Mouse (Mus musculus) stomach, postnatal 0 days (tissue): ENCODE results near the gene Car5a. TPM values are rescaled to one million over a fixed set of nuclear protein-coding genes. Genes with fewer than 3 reads are reported as not detected.
A peak's percentile ranks its signal among the peaks of the same experiment; 100 is the strongest.

Experiments
- ATAC-seq: fragments of 200-750 bp; cut with Nextera tagmentation; 2 replicates; pipeline ENCODE4 v1.8.0; 2017; ENCODE audit not compliant: low FRiP score, low TSS enrichment
- DNase-seq: peaks from one replicate; pipeline ENCODE4 v3.0.0-alpha.2; 2016; ENCODE audit warnings: low spot score
- H3K27ac ChIP-seq: fragments of 300-500 bp; sonication (generic); replicated peaks from 2 replicates; pipeline ENCODE4 v1.5.1; 2014; ENCODE audit warnings: mild to moderate bottlenecking, control low read depth
- H3K27me3 ChIP-seq: fragments of 300-500 bp; sonication (generic); 2 replicates; pipeline ENCODE4 v1.6.1; 2014; ENCODE audit warnings: low read length; ENCODE audit not compliant: control insufficient read depth, insufficient read depth
- H3K36me3 ChIP-seq: fragments of 300-500 bp; sonication (generic); 2 replicates; pipeline ENCODE4 v1.6.1; 2014; ENCODE audit warnings: low read length, mixed read lengths; ENCODE audit not compliant: control insufficient read depth, insufficient read depth
- H3K4me1 ChIP-seq: fragments of 300-500 bp; sonication (generic); replicated peaks from 2 replicates; pipeline ENCODE4 v1.6.1; 2014; ENCODE audit warnings: antibody characterized with exemption; ENCODE audit not compliant: control insufficient read depth, insufficient read depth
- H3K4me2 ChIP-seq: fragments of 300-500 bp; sonication (generic); replicated peaks from 2 replicates; pipeline ENCODE4 v1.6.1; 2014; ENCODE audit warnings: low read depth, mild to moderate bottlenecking, control low read depth, moderate library complexity
- H3K4me3 ChIP-seq: fragments of 300-500 bp; sonication (generic); 2 replicates; pipeline ENCODE4 v1.5.1; 2014; ENCODE audit warnings: low read depth, low read length, control low read depth
- H3K9ac ChIP-seq: fragments of 300-500 bp; sonication (generic); 2 replicates; pipeline ENCODE4 v1.6.1; 2014; ENCODE audit warnings: mild to moderate bottlenecking, low read length, control low read depth, mixed read lengths
- H3K9me3 ChIP-seq: fragments of 300-500 bp; sonication (generic); 2 replicates; pipeline ENCODE4 v1.6.1; 2016; ENCODE audit warnings: low read length; ENCODE audit not compliant: control insufficient read depth
- CTCF ChIP-seq: IDR thresholded peaks from 2 replicates; pipeline ENCODE4 v1.5.1; 2016; ENCODE audit warnings: antibody characterized with exemption, low read depth, mild to moderate bottlenecking, moderate library complexity
- EP300 ChIP-seq: optimal IDR thresholded peaks from 2 replicates; pipeline ENCODE3; 2016; ENCODE audit warnings: antibody characterized with exemption
- WGBS: fragments of 180-500 bp; shearing (Covaris S2); extraction: QIAGEN DNeasy Blood & Tissue Kit; methylation state at CpG from one replicate; pipeline ENCODE4 v1.1.7; 2014; 5-methylcytosine and 5-hydroxymethylcytosine counted together
- polyA plus RNA-seq: library from polyadenylated mRNA; unstranded; fragments of >200 nt; fragmentation: Nextera tagmentation; extraction: Ambion mirVana; gene quantifications from 2 replicates; pipeline ENCODE4 v1.2.1, GENCODE M21; 2015

Gene Car5a
- polyA plus RNA-seq, 1 experiment from 2014 or later, result 0.30 TPM

GRCm38 (mm10) chr8:121943716-121944115 is 988 bp downstream of the Car5a start:
- no peak for TF ChIP-seq CTCF
- no peak for TF ChIP-seq EP300
- ATAC-seq, result no peak
- WGBS, result 82% methylated on average over 8 of the region's 8 CpGs

DNA sequence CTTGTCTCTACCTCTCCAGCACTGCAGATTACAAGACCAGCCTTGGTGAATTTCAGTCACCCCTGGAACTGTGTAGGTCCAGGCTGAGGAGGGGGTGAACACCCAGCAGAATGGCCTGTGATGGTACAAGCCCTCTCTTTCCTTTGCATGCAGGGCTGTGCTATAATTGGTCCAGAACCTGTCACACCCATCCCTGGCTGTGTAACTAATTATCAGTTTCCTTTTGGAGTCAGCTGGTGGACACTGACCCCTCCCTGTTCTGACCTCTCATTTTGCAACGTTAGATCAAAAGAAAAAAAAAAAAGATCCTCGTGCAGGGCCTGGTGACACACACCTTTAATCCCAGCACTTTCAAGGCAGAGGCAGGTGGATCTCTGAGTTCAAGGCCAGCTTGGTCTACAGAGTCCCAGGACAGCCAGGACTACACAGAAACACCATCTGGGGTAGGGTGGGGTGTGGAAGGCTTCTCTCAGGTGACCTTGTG is 1.6 kb downstream of the Car5a start:
- TF ChIP-seq EP300 (no peak), CTCF (no peak)
- 12% methylated on average over 2 of the region's 2 CpGs for WGBS

More at GRCm38 (mm10) chr8:121943716-121944115, 988 bp downstream of the Car5a start:
- H3K36me3 ChIP-seq, result no peaks in the 10 kb centered on the region
- no peak for DNase-seq
- H3K4me2 ChIP-seq, result no peak overlapping the region
- H3K27ac ChIP-seq, result no peak overlapping the region
- H3K27me3 ChIP-seq, result no peaks in the 10 kb centered on the region
- peaks cover 7% of the 10 kb centered on the region for H3K4me1 ChIP-seq
- no peak overlapping the region for H3K9ac ChIP-seq
- H3K9me3 ChIP-seq, result no peaks in the 10 kb centered on the region
- no peak overlapping the region for H3K4me3 ChIP-seq

DNA sequence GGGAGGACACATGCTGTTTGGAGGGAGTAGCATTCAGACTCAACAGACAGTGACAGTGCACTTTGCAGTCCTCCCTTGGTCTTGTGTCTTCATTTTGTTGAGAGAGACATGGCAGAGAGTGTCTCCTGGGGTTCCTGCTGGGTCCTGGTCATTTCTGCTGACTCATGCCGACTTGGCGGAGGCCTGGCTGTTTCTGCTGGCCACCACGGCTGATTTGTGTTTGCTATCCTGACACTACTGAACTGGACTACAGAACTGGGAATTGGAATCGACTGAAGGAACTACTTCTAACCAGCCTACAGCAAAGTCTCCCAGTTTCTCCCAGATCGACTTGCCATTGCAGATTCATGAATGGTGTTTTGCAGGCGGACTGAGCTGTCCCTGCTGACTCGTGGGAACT is 6.0 kb downstream of the Car5a start:
- no peak for TF ChIP-seq CTCF
- no peak for TF ChIP-seq EP300
- H3K27me3 ChIP-seq, result no peaks in the 10 kb centered on the region
- no peaks in the 10 kb centered on the region for H3K36me3 ChIP-seq
- H3K27ac ChIP-seq, result no peak overlapping the region
- ATAC-seq, result no peak
- DNase-seq, result no peak
- H3K4me1 ChIP-seq, result no peaks in the 10 kb centered on the region
- H3K4me2 ChIP-seq, result no peak overlapping the region
- no peaks in the 10 kb centered on the region for H3K9me3 ChIP-seq
- no peak overlapping the region for H3K4me3 ChIP-seq
- WGBS, result 78% methylated on average over 7 of the region's 7 CpGs
- H3K9ac ChIP-seq, result no peak overlapping the region

More for the DNA sequence above, 1.6 kb downstream of the Car5a start:
- Histone ChIP-seq H3K4me1 (peaks cover 2% of the 10 kb centered on the region), H3K9ac (no peak overlapping the region), H3K27ac (no peak overlapping the region), H3K36me3 (no peaks in the 10 kb centered on the region), H3K27me3 (no peaks in the 10 kb centered on the region), H3K4me3 (no peak overlapping the region), H3K9me3 (no peaks in the 10 kb centered on the region), H3K4me2 (no peak overlapping the region)
- DNase-seq (no peak), ATAC-seq (no peak)

GRCm38 (mm10) chr8:121936391-121936790 is 8.3 kb downstream of the Car5a start:
- Histone ChIP-seq H3K36me3 (no peaks in the 10 kb centered on the region), H3K4me2 (no peak overlapping the region), H3K9me3 (no peaks in the 10 kb centered on the region), H3K27ac (peak overlapping the region; percentile 58; the same call in 1 of the 2 replicates), H3K27me3 (no peaks in the 10 kb centered on the region), H3K4me1 (no peaks in the 10 kb centered on the region), H3K4me3 (no peak overlapping the region), H3K9ac (no peak overlapping the region)
- WGBS, result 51% methylated on average over 14 of the region's 14 CpGs
- peak; percentile 68 for ATAC-seq
- no peak for DNase-seq
- TF ChIP-seq CTCF (no peak), EP300 (no peak)

DNA sequence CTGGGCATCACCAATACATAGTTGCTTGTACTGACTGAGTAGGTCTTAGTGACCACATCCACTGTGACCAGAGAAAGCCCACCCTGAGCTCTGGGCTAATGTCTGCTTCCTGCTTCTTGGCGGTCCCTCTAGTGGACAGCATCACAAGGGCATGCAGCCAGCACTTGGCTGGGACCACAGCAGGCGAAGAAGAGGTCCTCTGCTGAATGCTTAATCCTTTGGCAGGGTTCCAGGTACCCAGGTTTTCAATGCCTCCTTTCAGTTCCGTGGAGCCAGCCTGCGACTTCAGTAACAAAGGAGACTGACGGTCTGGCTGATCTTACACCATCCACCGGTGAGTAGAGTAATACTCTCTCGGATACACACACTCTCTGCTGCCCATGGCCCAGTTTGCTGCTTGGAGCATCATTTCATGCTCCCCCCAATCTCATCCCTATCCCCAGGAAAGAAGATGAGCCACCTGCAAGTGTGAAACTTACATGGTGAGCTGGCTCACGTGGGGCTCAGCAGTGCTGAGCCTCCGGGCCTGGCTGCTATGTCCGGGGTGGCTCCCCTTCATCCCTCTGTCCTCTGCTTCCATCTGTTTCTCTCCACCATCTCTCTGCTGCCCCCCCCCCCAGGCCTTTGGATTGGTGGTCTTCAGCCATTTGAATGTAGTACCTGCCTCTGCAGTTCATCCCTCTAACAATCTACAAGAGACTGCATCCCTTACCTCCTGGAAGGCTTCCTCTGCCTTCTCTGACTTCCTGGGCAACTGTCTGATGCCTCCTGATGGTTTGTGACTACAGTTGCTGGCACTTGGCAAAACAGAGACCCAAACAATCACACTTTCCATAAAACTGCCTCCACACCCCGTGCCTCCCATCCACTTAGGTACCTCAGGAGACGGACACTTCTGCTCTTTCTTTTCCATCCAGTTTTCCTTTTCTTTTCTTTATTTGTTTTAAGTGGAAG is 9.1 kb downstream of the Car5a start:
- ATAC-seq (peak; percentile 45), DNase-seq (peak; percentile 35)
- H3K9me3 ChIP-seq, result no peaks in the 10 kb centered on the region
- H3K4me3 ChIP-seq, result no peak overlapping the region
- WGBS, result 38% methylated on average over 12 of the region's 12 CpGs
- TF ChIP-seq EP300 (no peak), CTCF (peak; percentile 69)
- H3K4me2 ChIP-seq, result no peak overlapping the region
- no peaks in the 10 kb centered on the region for H3K4me1 ChIP-seq
- H3K9ac ChIP-seq, result 0 out of 2 replicates have a peak overlapping the region, but pooled peaks have one; percentile 18
- no peaks in the 10 kb centered on the region for H3K36me3 ChIP-seq
- peak overlapping the region; percentile 63 for H3K27ac ChIP-seq
- H3K27me3 ChIP-seq, result no peaks in the 10 kb centered on the region

GRCm38 (mm10) chr8:121934923-121935322 is 9.8 kb downstream of the Car5a start:
- no peak for TF ChIP-seq CTCF
- no peak for TF ChIP-seq EP300
- Histone ChIP-seq H3K9me3 (no peaks in the 10 kb centered on the region), H3K4me1 (no peaks in the 10 kb centered on the region), H3K4me3 (no peak overlapping the region), H3K27me3 (no peaks in the 10 kb centered on the region), H3K27ac (peak overlapping the region; percentile 45), H3K36me3 (no peaks in the 10 kb centered on the region), H3K9ac (0 out of 2 replicates have a peak overlapping the region, but pooled peaks have one; percentile 18), H3K4me2 (no peak overlapping the region)
- ATAC-seq (no peak), DNase-seq (no peak)
